Mouse (Mus musculus): Measurements from ENCODE around the gene Spdye4c.

Gene Spdye4c

DNA sequence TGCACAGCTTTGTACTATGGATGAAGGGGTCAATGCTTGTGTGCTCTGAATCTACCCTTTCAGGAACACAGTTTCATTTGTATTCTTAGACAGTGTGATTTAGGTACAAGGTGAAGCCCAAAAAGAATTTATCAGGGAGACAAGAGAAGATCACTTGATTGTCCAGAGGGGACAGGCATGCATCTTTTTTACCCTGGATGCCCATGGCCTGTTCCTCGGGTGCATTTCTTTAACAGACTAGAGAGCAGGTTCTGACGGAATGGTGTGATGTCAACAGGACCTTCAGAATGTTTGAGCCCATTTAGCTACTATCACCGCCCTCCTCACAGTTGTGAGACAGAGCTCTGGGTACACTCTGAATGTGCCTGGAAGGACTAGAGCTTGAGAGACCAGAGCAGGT is at the start of gene Spdye4c:
Gene Spdye4c, plus strand, starts transcription at position 301 of the 400 bp plus-strand sequence.
- DNase-seq (ENCODE audit: low spot score in 2 of 2), result no peak

GRCm38 (mm10) chr2:128543495-128543894 is 47.5 kb upstream of the Spdye4c start:
- no peak for DNase-seq (ENCODE audit: low spot score in 2 of 2)

DNA sequence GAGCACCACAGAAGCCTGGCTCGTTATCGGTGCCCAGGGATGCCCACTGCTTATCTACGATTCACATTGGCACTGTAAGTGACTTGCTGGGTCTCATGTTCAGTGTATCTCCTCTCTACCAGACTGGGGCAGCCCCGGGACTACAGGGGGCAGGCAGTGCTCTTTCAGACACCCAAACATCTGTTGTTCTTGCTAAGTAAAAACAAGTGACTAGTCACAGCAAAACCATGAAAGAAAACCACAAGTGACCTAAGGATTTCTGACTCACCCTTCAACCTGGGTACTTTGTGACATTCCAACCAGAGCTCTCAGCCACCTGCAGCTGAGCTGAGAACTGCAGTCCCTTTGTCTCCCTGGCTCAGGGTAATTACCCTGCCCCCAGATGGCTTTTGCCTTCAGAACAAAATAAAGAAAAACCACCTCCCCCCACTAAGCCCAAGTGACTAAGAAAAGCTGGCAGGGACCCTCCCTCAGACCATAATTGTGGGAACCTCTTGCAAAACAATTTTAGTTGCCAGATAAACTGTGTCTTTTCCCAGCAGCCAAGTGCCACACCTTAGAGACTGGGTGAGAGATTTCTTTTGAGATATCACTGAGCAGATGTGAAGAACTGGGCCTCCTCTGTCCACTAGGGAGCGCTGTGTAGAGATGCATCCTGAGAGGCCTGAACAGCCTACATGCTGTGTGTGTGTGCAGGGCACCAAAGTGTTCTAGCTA is 46.4 kb upstream of the Spdye4c start:
- peak in 1 of 2 experiments; percentile 31 for DNase-seq (ENCODE audit: low spot score in 2 of 2)

- DNase-seq (ENCODE audit: low spot score in 2 of 2), result no peak
Observed at GRCm38 (mm10) chr2:128545447-128545846, 45.6 kb upstream of the Spdye4c start.

- no peak for DNase-seq (ENCODE audit: low spot score in 2 of 2)
Observed at GRCm38 (mm10) chr2:128547079-128547478, 43.9 kb upstream of the Spdye4c start.

GRCm38 (mm10) chr2:128548262-128548661 is 42.7 kb upstream of the Spdye4c start:
- no peak for DNase-seq (ENCODE audit: low spot score in 2 of 2)

DNA sequence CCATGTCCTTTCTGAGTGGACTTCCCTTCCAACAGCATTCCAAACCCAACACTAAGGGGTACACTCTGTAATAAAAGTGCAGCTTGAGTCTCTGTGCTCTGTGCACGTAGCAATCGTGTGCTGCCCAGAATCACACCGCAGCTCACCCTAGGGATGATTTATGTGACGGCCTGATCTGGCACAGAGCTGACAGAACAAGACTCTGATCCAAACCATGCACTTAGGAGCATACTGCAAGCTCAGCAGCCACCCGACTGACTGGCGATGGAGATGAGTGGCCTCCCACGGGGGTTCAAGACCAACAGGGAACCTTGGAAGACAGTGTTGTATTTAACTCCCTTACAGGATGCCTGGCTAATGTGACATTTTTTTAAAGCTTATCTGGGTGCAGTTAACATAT is 41.4 kb upstream of the Spdye4c start:
- no peak for DNase-seq (ENCODE audit: low spot score in 2 of 2)

DNA sequence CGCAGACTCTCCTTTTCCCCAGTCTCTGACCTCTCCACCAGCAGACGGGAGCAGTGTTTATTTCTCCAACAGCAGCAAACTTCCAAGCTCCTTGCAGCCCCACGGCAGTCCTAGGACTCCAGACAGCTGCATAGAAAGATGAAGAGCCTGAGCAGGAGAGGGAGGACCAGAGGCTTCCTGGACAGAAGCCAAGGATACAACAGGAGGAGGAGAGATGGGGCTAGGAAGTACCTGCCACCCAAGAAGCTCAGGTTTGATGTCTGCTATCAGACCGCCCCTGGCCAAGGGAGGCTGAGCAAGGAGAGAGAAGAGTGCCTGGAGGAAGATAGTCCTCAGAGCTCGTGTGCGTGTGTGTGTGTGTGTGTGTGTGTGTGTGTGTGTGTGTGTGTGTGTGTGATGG is 41.0 kb upstream of the Spdye4c start:
- no peak for DNase-seq (ENCODE audit: low spot score in 2 of 2)

- no peak for DNase-seq (ENCODE audit: low spot score in 2 of 2)
Observed at GRCm38 (mm10) chr2:128552080-128552791, 38.8 kb upstream of the Spdye4c start.

GRCm38 (mm10) chr2:128552798-128553720 is 38.0 kb upstream of the Spdye4c start:
- no peak for DNase-seq (ENCODE audit: low spot score in 2 of 2)

DNA sequence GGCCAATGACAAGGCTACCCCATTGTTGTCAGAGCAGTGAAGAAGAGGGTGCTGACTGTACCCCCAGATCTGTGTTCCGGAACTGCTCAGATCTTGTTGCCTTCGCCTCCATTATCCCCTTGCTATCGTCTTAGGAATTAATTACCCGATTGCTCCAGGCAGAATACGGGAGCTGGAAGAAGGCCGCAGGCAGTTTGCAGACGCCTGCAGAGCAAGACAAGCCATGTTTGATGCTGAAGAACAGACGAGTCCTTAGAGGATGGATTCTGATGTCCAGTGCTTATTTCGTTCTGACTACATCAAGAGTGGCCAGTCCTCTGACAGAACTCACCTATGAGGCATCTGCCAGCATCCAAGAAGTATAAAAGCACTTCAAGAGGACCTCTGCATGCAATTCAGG is 35.9 kb upstream of the Spdye4c start:
- DNase-seq (ENCODE audit: low spot score in 2 of 2), result no peak

DNA sequence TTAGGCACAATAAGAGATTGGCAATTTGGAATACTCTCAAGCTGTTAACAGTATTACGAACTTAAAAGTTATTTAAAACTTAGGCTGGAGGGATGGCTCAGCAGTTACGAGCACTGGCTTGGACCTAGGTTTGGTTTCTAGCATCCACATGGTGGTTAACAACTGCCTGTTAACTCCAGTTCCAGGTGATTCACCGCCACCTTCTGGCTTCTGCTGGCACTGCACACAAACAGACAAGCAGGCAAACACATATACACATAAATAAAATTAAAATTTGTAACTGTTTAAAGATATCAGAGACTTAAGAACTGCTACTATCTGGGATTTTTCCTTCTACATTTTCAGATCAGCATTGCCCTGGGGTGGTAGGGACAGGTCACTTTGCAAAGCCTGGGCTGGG is 26.8 kb upstream of the Spdye4c start:
- DNase-seq (ENCODE audit: low spot score in 2 of 2), result no peak

GRCm38 (mm10) chr2:128565904-128566303 is 25.1 kb upstream of the Spdye4c start:
- DNase-seq (ENCODE audit: low spot score in 2 of 2), result no peak

DNA sequence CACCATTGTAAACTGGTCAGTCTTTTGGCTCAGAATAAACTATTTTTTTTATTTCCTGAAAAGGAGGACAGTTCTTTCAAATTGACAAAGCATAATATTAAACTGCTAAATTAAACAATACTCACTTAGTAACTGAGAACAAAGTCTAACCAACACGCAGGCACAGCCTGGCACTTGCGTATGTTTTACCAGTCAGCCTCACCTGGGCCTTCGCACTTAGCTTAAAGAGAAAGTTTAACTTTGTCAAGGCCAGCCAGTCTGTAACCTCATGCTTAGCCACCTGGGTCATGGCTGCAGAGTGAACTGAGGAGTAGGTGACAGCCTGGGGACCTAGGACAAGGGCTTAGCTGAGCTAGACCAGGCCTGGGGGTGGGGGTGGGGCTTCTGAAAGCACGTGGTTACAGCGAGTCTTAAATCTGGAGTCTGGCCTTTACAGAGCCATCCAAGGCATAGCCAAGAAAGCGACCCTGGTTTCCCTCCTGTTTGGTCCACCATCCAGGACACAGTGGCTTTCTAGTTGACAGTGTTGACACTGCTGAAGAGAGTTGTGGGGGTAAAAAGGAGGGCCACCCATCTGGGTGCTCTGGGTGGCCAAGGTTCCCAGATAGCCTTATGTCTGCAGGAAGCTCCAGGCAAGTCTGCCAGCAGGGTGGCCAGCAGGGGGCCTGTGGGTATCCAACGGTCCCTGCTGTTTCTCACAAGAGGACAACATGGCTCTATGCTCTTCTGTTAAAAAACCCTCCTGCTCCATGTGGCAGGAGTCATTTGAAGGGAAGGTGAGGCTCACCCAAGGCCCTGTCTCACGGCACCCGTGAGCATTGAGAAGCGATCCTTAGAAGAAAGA is 24.5 kb upstream of the Spdye4c start:
- no peak for DNase-seq (ENCODE audit: low spot score in 2 of 2)

GRCm38 (mm10) chr2:128568018-128568417 is 23.0 kb upstream of the Spdye4c start:
- DNase-seq (ENCODE audit: low spot score in 2 of 2), result no peak

- DNase-seq (ENCODE audit: low spot score in 2 of 2), result no peak
Observed at GRCm38 (mm10) chr2:128568490-128568889, 22.5 kb upstream of the Spdye4c start.

DNA sequence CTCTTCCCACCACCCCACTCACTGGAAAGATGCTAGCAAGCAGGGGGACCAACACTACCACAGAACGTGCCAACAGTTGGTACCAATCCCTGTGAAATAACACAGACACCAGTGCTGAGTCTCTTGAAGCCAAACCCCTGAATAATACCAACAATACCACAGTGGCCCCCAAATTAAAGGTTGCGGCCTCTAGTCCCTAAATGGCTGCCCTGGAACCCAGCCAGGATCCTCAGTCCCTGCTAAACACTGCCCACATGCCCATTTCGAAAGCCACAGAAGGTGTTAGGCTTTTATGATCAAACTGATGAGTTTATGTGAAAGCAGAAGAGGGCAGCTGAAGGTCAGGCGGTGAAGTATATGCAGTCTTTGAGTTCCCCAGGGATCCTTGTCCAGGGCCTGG is 20.0 kb upstream of the Spdye4c start:
- no peak for DNase-seq (ENCODE audit: low spot score in 2 of 2)

DNA sequence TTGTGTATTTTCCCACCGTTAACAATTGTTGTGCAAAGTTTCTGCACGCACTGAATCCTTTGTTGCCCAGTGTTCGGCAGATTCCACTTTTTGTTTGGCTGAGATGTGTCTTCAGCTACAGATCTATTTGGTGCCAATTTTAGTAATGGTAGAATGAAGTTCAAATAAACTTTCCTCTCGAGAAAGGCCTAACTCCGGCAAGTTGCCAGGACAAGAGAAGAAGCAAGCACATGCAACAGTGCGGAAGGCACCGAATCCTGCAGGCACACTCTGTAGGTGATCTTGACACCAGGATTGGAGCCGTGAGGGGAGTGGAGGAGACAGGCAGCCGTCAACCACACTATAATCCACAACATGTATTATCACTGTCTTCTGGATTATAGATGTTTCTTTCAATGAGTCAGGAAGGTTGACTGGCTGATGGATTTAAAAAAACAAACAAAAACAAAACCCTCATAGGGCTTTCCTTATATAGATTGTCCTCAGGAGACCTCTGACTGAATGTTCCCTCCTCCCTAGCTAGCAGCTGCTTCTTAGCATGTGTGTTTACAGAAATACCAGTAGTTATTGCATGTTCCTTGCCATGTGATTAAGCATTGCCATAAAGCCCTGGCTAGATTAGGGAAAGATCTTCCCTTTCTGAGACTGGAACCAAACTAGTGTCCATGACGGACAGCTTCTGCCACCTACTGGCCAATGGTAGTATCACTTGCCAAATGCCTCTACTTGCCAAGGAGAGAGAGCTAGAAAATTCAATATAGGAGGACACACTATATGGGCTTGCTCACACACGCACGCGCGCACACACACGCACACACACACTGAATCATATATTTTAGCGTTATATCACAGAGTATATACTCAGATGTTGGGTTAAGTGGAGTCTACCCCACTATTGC is 18.0 kb upstream of the Spdye4c start:
- DNase-seq (ENCODE audit: low spot score in 2 of 2), result peak; percentile 73 to 76

DNA sequence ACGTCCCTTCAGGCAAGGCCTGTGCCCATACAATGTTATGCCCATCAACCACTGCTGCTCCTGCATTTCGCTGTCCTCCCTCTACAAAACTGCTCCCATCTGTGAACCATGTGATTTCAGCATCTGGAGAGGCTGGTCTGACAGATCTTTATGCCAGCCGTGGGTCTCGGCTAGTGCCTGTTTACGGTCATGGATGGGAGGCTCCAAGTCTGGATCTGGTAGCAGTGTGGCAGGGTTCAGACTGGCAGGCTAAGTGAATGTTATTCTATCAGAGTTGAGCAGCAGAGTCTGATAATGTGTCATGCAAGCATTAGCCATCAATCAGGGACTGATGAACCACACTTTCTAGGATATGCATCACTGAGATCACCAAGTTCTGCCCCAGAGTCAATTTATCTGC is 8.1 kb upstream of the Spdye4c start:
- DNase-seq (ENCODE audit: low spot score in 2 of 2), result no peak

- DNase-seq (ENCODE audit: low spot score in 2 of 2), result no peak
Observed at GRCm38 (mm10) chr2:128592301-128592700, 1.3 kb downstream of the Spdye4c start.

Data from urinary bladder, adult 18-20 months (tissue).